Mouse (Mus musculus): ENCODE measurements at regions not wholly inside any gene's neighbourhood (a gene's known extent, or its start where the extent isn't known, plus 50 kb on each side); places are given as distances from the start of the nearest gene placed in this dataset.

DNA sequence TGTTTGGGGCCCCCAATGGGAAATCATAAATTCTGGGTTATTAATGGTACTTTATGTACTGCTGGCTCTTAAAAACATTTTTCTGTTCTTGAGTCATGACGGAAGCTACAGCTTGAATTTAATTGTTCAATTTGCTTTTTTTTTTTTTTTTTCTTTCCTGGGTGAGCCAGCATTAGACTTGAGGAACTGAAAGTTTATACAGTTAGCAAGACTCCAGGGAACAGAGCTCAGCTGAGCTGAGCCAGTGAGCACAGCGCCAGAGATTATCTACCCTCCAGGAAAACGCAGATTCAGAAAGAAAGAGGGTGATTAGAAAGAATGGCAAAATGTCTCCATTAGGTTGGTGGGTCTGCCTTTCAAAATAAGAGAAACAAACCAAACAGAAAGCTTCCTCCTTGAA lies 163.0 kb upstream of the Cited2 start:
- TF ChIP-seq CTCF (IDR thresholded peaks at IDR 0.05; ENCODE audit: low read depth, low read length), result no peak
- TF ChIP-seq POLR2A (IDR thresholded peaks at IDR 0.05; ENCODE audit: extremely low read depth, insufficient read depth, low read length), result no peak
